Mouse (Mus musculus): Measurements from ENCODE around the gene Smc6. TPM values are rescaled to one million over a fixed set of nuclear protein-coding genes. Genes with fewer than 3 reads are reported as not detected.

Gene Smc6
- total RNA-seq, 2 experiments from 2014 or later, result 41.2 to 45.0 TPM

Small RNA genes lying within 50 kb of the gene (microRNA-seq; reads per million reads assigned to microRNA genes)
- gene Mir7675, result 0 reads per million in 2 experiments

Other genes starting within 250 kb of the Smc6 start
- gene Kcns3, start 114.8 kb upstream of the Smc6 start, total RNA-seq (2021), result under 1 TPM; 0.22 to 0.33 TPM
- gene Msgn1, start 56.9 kb upstream of the Smc6 start, total RNA-seq (2021), result not detected
- gene Gen1, start 85 bp upstream of the Smc6 start, total RNA-seq (2021), result 1 to 10 TPM; 1.9 to 2.4 TPM
- gene Vsnl1, start 170.7 kb downstream of the Smc6 start, total RNA-seq (2021), result under 1 TPM; 0.29 to 0.81 TPM
- gene Rad51ap2, start 190.2 kb downstream of the Smc6 start, total RNA-seq (2021), result not detected